Mouse (Mus musculus) ES-E14 (cell line): ENCODE measurements around the gene Itfg2. TPM values are rescaled to one million over a fixed set of nuclear protein-coding genes. Genes with fewer than 3 reads are reported as not detected.
"Not testable (repeated sequence)": the region's sequence is repeated elsewhere in the genome, so short reads cannot be mapped to it uniquely, and the experiment has no call there.

Experiments
- DNase-seq: peaks from one replicate; pipeline ENCODE4 v3.0.0-alpha.2; 2013; ENCODE audit warnings: low read depth, low spot score
- H3K27ac ChIP-seq: 2 replicates; pipeline ENCODE4 v1.5.1; 2012; ENCODE audit warnings: low read depth, mild to moderate bottlenecking, low read length, moderate library complexity, mixed read lengths; ENCODE audit not compliant: poor library complexity, insufficient read depth, severe bottlenecking
- H3K36me3 ChIP-seq: 2 replicates; pipeline ENCODE4 v1.6.1; 2012; ENCODE audit warnings: mild to moderate bottlenecking, low read length, moderate library complexity, mixed read lengths; ENCODE audit not compliant: control insufficient read depth, poor library complexity, insufficient read depth, severe bottlenecking
- H3K4me1 ChIP-seq, 2 experiments: fragments of 150-350 bp in 1 of 2; sonication (generic) in 1 of 2; 2 replicates each; pipeline ENCODE4 v1.6.1; 2012; ENCODE audit warnings: low read length in 2 of 2, mild to moderate bottlenecking in 1 of 2, mixed read lengths in 1 of 2; ENCODE audit not compliant: control insufficient read depth in 2 of 2, insufficient read depth in 2 of 2, poor library complexity in 1 of 2
- H3K4me3 ChIP-seq, 2 experiments: fragments of 150-350 bp in 1 of 2; sonication (generic) in 1 of 2; 2 replicates each; pipeline ENCODE4 v1.5.1; 2012; ENCODE audit warnings: low read length in 2 of 2, low read depth in 1 of 2, mild to moderate bottlenecking in 1 of 2, mixed read lengths in 1 of 2; ENCODE audit not compliant: insufficient read depth in 1 of 2, poor library complexity in 1 of 2, severe bottlenecking in 1 of 2
- H3K9ac ChIP-seq: 2 replicates; pipeline ENCODE4 v1.6.1; 2012; ENCODE audit warnings: low read depth, mild to moderate bottlenecking, low read length, mixed read lengths; ENCODE audit not compliant: poor library complexity, insufficient read depth, severe bottlenecking
- H3K9me3 ChIP-seq: fragments of 150-350 bp; sonication (generic); 2 replicates; pipeline ENCODE4 v1.6.1; 2012; ENCODE audit warnings: low read depth, mild to moderate bottlenecking, low read length; ENCODE audit not compliant: control insufficient read depth, insufficient read depth
- CHD2 ChIP-seq: IDR thresholded peaks from 2 replicates; pipeline ENCODE4 v1.6.1; 2014; ENCODE audit warnings: mild to moderate bottlenecking, low read depth, low read length, inconsistent platforms
- HCFC1 ChIP-seq: IDR thresholded peaks from 2 replicates; pipeline ENCODE4 v1.6.1; 2012; ENCODE audit warnings: low read length, inconsistent platforms, borderline replicate concordance; ENCODE audit not compliant: insufficient read depth
- MAFK ChIP-seq: IDR thresholded peaks from 2 replicates; pipeline ENCODE4 v1.6.1; 2014; ENCODE audit warnings: mild to moderate bottlenecking, low read depth, low read length, inconsistent platforms; ENCODE audit not compliant: insufficient read depth
- ZC3H11A ChIP-seq: IDR thresholded peaks from 2 replicates; pipeline ENCODE4 v1.6.1; 2012; ENCODE audit warnings: low read depth, mild to moderate bottlenecking, inconsistent platforms, low read length, borderline replicate concordance
- ZNF384 ChIP-seq: IDR thresholded peaks from 2 replicates; pipeline ENCODE4 v1.6.1; 2012; ENCODE audit warnings: low read depth, low read length, inconsistent platforms
- in situ Hi-C, 2 experiments: fragments of 600-800 bp; cut with MboI; formaldehyde crosslinking; loops; one replicate each; pipeline ENCODE4 v1.15.1; 2025; ENCODE audit warnings: low sequenced_read_pairs in 2 of 2, inconsistent platforms in 1 of 2; ENCODE audit not compliant: unreplicated experiment in 2 of 2
- total RNA-seq: library from RNA; depleted of rRNA; stranded (reverse); fragments of 300-350 nt; gene quantifications from 2 replicates; pipeline ENCODE4 v1.2.3, GENCODE M21; 2012

Gene Itfg2
- total RNA-seq, 1 experiment = 33.4 TPM

- in situ Hi-C loops = no loop called here
Observed at GRCm38 (mm10) chr6:128390683-128391082, 34.0 kb downstream of the Itfg2 start.

DNA sequence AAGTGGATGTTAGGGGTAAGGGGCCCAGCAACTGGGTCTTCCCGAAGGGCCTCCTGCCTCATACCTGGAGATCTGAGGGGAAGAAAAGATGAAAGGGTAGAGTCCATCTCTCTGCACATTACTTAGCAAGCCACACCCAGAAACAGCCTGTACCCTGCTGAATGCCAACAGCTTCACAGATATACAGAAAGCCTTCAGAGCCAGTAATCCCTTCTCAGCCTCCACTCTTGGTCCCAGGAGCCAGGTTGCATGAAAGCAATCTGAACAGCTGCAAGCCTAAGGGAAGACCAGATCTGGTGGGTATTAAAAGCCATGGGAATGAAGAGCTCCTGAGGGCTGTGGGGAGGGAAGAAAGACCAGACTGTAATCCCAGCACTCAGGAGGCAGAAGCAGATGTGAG, 35.5 kb downstream of the Itfg2 start:
- no peaks in the 10 kb centered on the region for H3K4me1 ChIP-seq
- in situ Hi-C loops = no loop called here
- H3K27ac ChIP-seq = no peak overlapping the region
- H3K9me3 ChIP-seq = no peaks in the 10 kb centered on the region
- TF ChIP-seq ZC3H11A (no peak), HCFC1 (no peak), MAFK (no peak), CHD2 (no peak), ZNF384 (no peak)
- no peak overlapping the region for H3K4me3 ChIP-seq
- H3K9ac ChIP-seq = no peak overlapping the region
- H3K36me3 ChIP-seq = no peaks in the 10 kb centered on the region
- DNase-seq = no peak

More at GRCm38 (mm10) chr6:128390683-128391082, 34.0 kb downstream of the Itfg2 start:
- no peak overlapping the region for H3K9ac ChIP-seq
- no peak for TF ChIP-seq HCFC1
- no peak for TF ChIP-seq ZC3H11A
- TF ChIP-seq ZNF384 = no peak
- no peak for TF ChIP-seq CHD2
- no peak for TF ChIP-seq MAFK
- no peaks in the 10 kb centered on the region for H3K4me1 ChIP-seq
- DNase-seq = no peak
- H3K4me3 ChIP-seq = no peak overlapping the region
- no peaks in the 10 kb centered on the region for H3K36me3 ChIP-seq
- H3K9me3 ChIP-seq = no peaks in the 10 kb centered on the region
- H3K27ac ChIP-seq = no peak overlapping the region

- TF ChIP-seq CHD2 (no peak), ZC3H11A (no peak), MAFK (no peak), ZNF384 (no peak), HCFC1 (no peak)
- Histone ChIP-seq H3K4me3 (no peak overlapping the region), H3K4me1 (no peaks in the 10 kb centered on the region), H3K27ac (no peak overlapping the region), H3K36me3 (no peaks in the 10 kb centered on the region), H3K9me3 (no peaks in the 10 kb centered on the region), H3K9ac (no peak overlapping the region)
- no peak for DNase-seq
- in situ Hi-C loops = no loop called here
Observed at GRCm38 (mm10) chr6:128385026-128385425, 39.7 kb downstream of the Itfg2 start.

DNA sequence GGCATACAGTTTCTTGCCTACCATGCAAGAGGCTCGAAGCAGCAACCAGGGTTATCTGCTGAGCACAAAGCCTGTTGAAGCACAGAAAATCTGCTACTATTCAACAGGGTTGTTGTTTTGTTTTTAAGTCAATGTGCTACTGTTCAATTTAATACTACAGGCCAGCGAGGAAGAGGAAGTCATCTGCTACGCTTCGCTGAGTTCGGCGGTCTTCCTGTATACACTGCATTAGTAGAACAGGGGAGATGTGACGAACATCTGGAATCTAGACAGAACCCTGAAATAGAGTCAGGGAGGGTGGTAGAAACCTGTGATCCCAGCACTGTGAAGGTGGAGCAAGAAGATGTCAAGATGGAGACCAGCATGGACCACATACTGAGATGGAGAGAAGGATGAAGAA, 41.0 kb downstream of the Itfg2 start:
- Histone ChIP-seq H3K36me3 (no peaks in the 10 kb centered on the region), H3K4me1 (no peaks in the 10 kb centered on the region), H3K4me3 (no peak overlapping the region), H3K27ac (no peak overlapping the region), H3K9ac (no peak overlapping the region), H3K9me3 (no peaks in the 10 kb centered on the region)
- no peak for TF ChIP-seq CHD2
- no peak for TF ChIP-seq MAFK
- TF ChIP-seq ZC3H11A = no peak
- TF ChIP-seq HCFC1 = no peak
- TF ChIP-seq ZNF384 = no peak
- in situ Hi-C loops = no loop called here
- no peak for DNase-seq

- Histone ChIP-seq H3K9ac (no peak overlapping the region), H3K36me3 (no peaks in the 10 kb centered on the region), H3K27ac (no peak overlapping the region), H3K9me3 (no peaks in the 10 kb centered on the region), H3K4me3 (no peak overlapping the region), H3K4me1 (no peaks in the 10 kb centered on the region)
- no peak for TF ChIP-seq HCFC1
- TF ChIP-seq CHD2 = no peak
- TF ChIP-seq ZC3H11A = no peak
- no peak for TF ChIP-seq MAFK
- TF ChIP-seq ZNF384 = no peak
- in situ Hi-C loops = no loop called here
- DNase-seq = no peak
Observed at GRCm38 (mm10) chr6:128381254-128381653, 43.5 kb downstream of the Itfg2 start.

DNA sequence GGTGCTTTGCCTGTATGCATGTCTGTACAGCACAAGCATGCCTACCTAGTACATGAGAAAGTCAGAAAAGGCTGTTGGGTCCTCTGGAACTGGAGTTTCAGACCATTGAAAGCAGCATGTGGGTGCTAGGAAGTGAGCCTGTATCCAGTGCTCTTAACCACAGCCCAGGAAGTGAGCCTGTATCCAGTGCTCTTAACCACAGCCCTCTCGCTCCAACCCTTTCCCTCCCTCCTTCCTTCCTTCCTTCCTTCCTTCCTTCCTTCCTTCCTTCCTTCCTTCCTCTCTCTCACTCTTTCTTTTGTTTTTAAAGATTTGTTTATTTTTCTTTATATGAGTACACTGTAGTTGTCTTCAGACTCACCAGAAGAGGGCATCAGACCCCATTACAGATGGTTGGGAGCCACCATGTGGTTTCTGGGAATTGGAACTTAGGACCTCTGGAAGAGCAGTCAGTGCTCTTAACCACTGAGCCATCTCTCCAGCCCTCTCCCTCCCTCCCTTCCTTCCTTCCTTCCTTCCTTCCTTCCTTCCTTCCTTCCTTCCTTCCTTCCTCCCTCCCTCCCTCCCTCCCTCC, 44.0 kb downstream of the Itfg2 start:
- H3K9me3 ChIP-seq, in situ Hi-C loops, DNase-seq, H3K4me1 ChIP-seq, H3K27ac ChIP-seq, H3K36me3 ChIP-seq, H3K9ac ChIP-seq, H3K4me3 ChIP-seq: not testable (repeated sequence)
